Mouse (Mus musculus) T-helper 1 cell (primary cell): Measurements from ENCODE around the gene Srpk1.

Source experiments
- in situ Hi-C: fragments of 300-600 bp; cut with MboI, MseI; formaldehyde crosslinking; loops from one replicate; pipeline ENCODE4 v1.15.1; 2025; ENCODE audit warnings: high pct_unique_total_duplicates

Srpk1 gene

DNA sequence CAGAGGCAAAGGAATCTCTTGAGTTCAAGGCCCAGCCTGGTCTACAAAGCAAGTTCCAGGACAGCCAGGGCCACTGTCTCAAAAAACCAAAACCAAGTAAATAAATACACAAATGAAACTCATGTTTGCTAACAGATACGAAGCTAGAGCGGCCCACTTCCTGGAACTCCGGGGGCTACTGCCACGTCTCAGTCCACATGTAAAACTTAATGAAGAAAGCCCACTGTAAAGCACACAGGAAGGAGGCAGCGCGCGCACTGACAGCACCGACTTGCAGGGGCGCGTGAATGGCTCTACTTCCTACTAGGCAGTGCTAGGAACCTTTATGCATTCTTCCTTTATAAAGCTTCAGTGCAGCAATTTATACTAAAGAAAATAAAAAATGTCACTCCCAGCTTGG lies 4.9 kb downstream of the Srpk1 start:
- in situ Hi-C loops, result no loop called here

DNA sequence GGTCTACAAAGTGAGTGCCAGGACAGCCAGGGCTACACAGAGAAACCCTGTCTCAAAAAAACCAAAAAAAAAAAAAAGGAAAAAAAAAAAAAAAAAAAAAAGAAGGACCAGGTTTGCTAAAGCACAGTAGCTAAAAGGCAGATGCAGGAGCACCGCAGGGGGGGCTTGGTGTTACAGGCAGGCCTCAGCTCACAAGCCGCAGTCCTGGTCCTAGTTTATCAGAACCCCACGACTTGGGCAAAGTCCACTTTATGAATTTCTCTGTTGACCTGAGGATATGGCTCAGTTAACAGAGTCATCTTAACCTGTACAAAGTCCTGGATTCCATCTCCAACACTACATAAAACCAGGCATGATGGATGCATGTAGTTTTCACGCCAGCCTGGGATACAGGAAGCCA lies 7.2 kb downstream of the Srpk1 start:
- in situ Hi-C loops, result no loop called here

DNA sequence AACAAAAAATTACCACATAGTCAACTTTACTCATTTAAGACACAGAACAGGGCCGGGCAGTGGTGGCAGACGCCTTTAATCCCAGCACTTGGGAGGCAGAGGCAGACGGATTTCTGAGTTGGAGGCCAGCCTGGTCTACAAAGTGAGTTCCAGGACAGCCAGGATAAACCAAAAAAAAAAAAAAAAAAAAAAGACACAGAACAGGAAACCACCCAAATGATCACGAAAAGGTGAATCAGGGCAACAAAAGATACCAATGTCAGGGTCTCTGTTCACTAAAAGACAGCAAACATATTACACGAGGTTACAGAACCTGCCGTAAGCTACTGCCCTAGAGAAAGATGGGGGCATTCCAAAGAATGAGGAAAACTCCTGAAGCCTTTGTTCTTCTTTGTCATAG lies 9.4 kb downstream of the Srpk1 start:
- in situ Hi-C loops, result no loop called here

DNA sequence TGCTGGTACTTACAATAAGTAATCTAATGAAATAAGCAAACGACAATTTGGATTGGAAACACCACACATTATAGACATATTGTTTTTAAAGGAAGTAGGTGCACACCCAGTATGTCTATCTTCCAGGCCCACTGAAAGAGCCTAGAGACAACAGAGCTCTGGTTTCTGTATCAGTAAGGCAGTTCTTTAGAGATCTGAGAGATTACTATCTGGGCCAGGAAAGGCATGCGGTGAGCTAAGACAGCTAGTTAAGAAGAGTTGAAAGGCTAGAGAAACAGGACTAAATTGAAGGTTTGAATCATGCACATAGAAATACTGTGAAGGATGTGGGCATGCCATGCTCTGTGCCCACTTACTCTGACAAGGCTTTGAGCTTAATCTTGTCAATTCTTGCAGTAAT lies 9.9 kb downstream of the Srpk1 start:
- in situ Hi-C loops, result no loop called here

DNA sequence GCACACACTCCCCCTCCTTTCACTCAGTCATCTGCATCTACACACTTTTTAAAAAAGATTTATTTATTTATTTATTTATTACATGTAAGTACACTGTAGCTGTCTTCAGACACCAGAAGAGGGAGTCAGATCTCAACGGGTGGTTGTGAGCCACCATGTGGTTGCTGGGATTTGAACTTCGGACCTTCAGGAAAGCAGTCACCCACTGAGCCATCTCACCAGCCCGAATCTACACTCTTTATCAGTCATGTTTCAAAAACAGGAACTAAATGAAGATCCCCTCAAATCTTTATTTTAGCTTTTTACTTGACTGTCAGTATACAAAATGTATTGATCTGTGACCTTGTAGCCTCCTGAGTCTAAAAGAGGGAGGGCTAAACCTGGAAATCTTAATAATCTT lies 13.0 kb downstream of the Srpk1 start:
- in situ Hi-C loops, result no loop called here

DNA sequence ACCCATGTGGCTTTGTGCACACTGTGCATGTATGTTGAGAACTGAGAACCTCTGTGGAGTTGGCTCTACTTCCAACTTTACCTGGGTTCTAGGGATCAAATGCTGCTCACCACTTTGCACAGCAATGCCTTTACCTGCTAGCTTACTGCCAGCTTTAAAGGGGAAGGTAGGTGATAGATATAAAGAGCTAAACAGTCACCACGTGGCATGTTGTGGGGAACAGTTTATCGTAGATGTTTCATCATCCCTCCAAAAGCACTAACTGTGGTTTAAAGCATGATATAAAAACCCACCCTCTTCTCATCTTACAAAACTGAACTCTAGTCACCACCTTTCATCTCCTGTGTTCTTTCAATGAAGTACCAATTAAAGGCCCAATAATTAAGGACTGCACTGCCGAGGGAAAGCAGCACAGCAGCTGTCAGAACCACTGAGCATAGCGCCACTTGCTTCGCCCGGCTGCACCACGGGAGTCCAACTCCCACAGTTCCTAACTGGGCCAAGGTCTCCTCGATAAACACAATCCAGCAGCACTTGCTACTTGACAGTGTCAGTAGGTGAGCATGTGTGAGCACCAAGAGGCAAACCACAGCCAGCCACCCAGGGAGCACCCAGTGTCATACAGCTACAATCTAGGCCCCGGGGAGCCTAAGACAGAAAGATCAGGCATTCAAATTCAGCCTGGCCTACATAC lies 20.8 kb downstream of the Srpk1 start:
- in situ Hi-C loops, result no loop called here

- in situ Hi-C loops, result no loop called here
These were observed 21.7 kb downstream of the Srpk1 start for GRCm38 (mm10) chr17:28600780-28601179.

GRCm38 (mm10) chr17:28593965-28594364 lies 28.5 kb downstream of the Srpk1 start:
- in situ Hi-C loops, result loop anchor here (5.0 kb wide), 1 partner anchor 53 kb away; no protein-coding TSS in a partner anchor

GRCm38 (mm10) chr17:28592998-28593397 lies 29.5 kb downstream of the Srpk1 start:
- in situ Hi-C loops, result loop anchor here (5.0 kb wide), 1 partner anchor 54 kb away; no protein-coding TSS in a partner anchor

DNA sequence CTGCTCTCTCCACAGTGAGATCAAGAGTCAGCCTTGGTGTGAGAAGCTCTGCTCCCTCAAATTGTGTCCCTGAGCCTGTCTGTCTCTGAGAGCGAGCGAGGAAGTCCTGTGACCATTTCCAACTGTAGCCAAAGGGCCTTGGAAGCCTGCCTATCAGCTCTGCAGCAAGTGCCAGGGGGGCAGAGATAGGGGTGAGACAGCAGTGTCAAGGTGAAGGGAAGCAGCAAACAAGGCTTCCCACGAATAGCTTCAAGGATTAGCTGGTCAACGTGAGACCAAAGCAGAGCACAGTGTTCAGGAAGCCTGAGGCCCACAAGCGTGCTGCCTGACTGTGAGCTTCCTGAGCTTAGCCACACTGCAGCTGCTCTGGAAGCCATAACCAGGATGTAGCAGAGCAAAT lies 31.0 kb downstream of the Srpk1 start:
- in situ Hi-C loops, result loop anchor here (5.0 kb wide), 1 partner anchor 56 kb away; no protein-coding TSS in a partner anchor

GRCm38 (mm10) chr17:28590596-28590995 lies 31.9 kb downstream of the Srpk1 start:
- in situ Hi-C loops, result loop anchor here (5.0 kb wide), 1 partner anchor 57 kb away; no protein-coding TSS in a partner anchor

- in situ Hi-C loops, result no loop called here
These were observed 33.9 kb downstream of the Srpk1 start for GRCm38 (mm10) chr17:28588591-28588990.

- in situ Hi-C loops, result no loop called here
These were observed 36.0 kb downstream of the Srpk1 start for GRCm38 (mm10) chr17:28586509-28586908.

DNA sequence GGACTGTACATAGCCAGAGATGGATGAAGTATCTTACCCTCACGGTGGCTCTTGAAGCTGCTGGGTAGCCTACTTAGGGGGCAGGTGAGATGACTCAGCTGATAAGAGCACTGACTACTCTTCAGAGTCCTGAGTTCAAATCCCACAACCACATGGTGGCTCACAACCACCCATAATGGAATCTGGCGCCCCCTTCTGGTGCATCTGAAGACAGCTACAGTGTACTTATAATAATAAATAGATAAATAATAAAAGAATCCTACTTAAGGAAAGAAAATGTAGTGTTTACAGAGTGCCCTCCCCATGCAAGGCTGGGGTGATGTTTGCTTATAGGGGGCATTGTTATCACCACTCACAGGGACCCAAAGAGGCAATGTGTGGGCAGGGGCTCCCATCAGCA lies 41.5 kb downstream of the Srpk1 start:
- in situ Hi-C loops, result no loop called here

DNA sequence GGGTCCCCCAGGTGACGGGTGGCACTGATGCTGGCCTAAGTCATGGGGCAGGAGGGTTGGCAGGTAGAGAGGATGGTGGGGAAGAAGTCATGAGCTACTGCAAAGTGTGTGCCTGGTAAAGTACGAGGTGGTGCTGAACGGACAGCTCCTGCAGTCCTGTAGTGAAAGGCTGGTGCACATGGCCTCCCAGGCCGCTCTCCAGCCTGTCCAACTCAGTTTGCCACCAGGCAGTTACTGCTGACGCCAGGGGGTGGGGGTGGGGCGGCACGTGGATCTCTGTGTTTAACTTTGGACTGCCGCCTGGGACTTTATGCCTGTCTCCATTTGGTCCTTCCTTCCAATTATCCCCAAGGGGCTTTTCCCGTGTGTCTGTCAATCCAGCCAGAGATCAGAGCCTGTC lies 42.1 kb downstream of the Srpk1 start:
- in situ Hi-C loops, result no loop called here

DNA sequence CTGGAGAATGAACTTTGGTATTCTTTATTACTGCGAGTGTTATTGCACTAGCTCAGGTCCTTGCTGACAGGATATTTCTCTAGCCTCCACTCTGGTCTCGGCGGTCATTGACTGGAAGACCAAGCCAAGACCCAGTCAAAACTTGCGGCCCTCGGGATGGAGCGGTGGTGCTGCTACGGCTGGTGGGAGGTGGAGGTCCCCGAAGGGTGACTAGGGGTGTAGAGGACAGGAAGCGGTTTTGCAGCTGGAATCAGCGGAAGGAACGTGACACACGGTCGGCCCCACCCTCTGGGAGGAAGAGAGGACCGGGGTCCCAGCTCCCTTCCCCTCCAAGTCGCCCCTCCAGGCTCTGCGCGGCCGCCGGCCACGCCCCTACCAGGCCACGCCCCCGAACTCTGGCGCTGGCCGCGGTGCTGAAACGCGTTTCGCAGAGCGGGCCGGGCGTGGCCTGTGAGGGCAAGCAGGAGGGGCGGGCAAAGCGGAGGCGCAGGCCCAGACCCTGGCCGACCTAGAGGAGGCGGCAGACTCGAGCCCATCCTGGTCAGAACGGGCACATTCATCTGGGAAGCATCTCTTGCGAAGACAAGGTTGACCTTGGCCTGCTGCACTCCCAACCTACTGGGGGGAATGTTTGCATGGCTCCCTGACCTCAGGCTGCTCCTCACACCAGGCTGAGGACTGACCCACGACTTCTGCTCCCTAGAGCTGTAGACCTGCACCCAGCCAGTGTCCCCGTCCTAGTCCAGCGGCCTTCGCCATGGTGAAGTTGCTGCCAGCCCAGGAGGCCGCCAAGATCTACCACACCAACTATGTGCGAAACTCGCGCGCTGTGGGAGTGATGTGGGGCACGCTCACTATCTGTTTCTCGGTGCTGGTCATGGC lies 47.0 kb downstream of the Srpk1 start, which contains the start of gene Lhfpl5:
Gene Lhfpl5 (plus strand): TSS at position 398 of the 882 bp plus-strand sequence.
- in situ Hi-C loops, result loop anchor here (10.0 kb wide), 1 partner anchor 1079 kb away; no protein-coding TSS in a partner anchor

DNA sequence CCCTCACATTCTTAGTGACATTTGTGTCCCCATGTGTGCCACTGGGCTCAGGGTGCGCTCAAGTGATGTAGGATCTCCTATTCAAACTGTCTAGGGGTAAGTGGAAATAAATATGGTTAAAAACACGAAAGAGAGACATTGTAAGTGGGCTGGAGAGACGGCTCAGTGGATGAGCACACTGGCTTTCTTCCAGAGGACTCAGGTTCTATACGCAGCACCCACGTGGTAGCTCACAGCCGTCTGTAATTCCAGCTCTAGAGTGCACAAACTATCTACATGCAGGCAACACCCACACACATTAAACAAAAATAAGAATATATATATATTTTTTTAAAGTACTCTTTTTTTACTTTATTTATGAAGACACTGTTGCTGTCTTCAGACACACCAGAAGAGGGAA lies 49.6 kb downstream of the Srpk1 start:
- in situ Hi-C loops, result loop anchor here (10.0 kb wide), 1 partner anchor 1082 kb away; no protein-coding TSS in a partner anchor

GRCm38 (mm10) chr17:28572521-28572920 lies 50.0 kb downstream of the Srpk1 start:
- in situ Hi-C loops, result loop anchor here (10.0 kb wide), 1 partner anchor 1082 kb away; no protein-coding TSS in a partner anchor

DNA sequence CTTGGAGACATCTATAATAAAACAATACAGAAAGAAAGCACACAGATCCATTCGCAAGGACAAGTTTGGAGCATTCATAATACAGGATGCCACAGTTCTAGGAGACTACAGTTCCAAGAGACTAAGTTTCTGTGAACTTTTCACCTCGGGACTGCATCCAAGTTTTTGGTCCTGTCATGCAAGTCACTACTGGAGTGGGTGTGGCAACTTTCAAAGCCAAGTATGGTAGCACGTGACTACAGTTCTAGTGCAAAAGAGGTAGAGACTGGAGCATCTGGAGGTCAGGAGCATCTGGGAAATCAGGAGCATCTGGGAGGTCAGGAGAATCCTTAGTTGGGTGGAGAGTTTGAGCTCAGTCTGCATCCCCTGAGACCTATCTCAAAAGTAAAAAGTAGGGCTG lies 50.6 kb downstream of the Srpk1 start:
- in situ Hi-C loops, result loop anchor here (10.0 kb wide), 1 partner anchor 1083 kb away; no protein-coding TSS in a partner anchor

GRCm38 (mm10) chr17:28567541-28567940 lies 55.0 kb downstream of the Srpk1 start:
- in situ Hi-C loops, result no loop called here

DNA sequence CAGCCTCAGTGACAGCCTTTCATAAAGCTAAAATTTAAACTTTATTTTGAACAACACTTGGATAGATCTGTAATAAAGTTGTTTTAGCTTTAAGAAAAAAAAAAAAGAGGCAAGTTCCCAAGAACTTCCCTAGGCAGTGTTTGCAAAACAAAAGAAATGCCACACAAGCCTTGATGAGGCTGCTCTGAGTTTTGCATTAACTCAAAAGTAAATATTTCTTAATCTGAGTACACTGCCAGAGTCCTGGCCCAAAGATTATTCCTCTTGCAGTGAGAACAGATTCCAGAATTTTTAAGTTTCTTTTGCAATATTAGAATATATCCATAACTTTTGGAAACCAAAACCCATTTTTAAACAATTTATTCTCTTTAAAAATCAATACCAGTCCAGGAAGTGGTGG lies 57.3 kb downstream of the Srpk1 start:
- in situ Hi-C loops, result no loop called here

DNA sequence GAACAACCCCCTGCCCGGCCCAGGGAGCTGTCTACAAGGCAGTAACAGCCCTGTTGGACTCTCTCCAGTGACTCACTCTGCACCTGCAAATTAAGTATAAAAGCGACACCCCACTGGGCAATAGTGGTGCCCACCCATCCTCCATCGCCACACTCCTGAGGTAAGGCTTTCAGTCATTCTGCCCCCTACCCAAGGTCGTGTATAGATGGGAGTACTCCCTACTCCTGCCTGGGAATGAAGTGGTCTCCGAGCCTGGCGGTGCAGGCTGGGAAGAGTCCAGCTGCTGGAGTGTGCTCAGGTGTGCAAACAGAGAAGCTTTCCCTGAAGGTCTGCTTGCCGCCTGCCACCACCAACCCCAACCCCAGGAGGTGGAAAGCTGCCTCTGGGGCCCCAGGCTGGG lies 60.9 kb downstream of the Srpk1 start:
- in situ Hi-C loops, result no loop called here
